25 mouse cellular contexts compared by ENCODE assay signal in the genomic region with DNA sequence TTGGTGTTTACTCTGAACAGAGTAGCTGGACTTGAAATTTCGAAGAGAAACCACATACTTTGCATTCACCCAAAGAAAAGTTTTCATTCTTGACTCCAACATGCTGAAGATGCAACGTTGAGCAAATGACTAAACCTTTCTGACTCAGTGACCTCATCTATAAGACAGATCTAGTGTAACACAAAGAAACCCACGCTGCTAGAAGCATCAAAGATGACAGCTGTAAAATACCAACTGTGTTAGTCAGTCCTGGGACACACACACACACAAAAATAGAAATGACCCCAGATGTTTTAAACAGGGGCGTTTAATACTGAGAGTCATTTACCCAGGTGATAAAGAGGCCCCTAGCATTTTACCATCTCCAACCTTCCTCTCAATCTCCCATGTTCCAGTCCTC.
"Had no signal": no experiment of that assay in that cellular context is flagged by ENCODE, and none has a peak within 500 bp of the region (broad histone marks: within the 10 kb centered on the region; RNA-seq: fewer than 3 reads in every experiment).

No protein-coding gene starts in this region.

- H3K9ac ChIP-seq: heart, embryonic 12.5 days; hindbrain, embryonic 12.5 days; hindbrain, embryonic 14.5 days; intestine, embryonic 15.5 days; kidney, embryonic 15.5 days; limb, embryonic 12.5 days; liver, embryonic 13.5 days; liver, embryonic 15.5 days had no signal

- H3K4me1 ChIP-seq: heart, embryonic 10.5 days; heart, embryonic 12.5 days; hindbrain, embryonic 10.5 days; hindbrain, embryonic 12.5 days; intestine, embryonic 15.5 days; kidney, embryonic 15.5 days; limb, embryonic 10.5 days; limb, embryonic 12.5 days; liver, embryonic 13.5 days; liver, embryonic 15.5 days had no signal

- H3K27ac ChIP-seq: gastrocnemius, adult 2 months; heart, embryonic 10.5 days; hindbrain, embryonic 10.5 days; hindbrain, embryonic 12.5 days; hindbrain, embryonic 14.5 days; intestine, embryonic 15.5 days; kidney, embryonic 15.5 days; layer of hippocampus, adult 2 months; left cerebral cortex, adult 2 months; limb, embryonic 10.5 days; limb, embryonic 12.5 days; liver, embryonic 13.5 days; liver, embryonic 15.5 days had no signal

- H3K27me3 ChIP-seq: heart, embryonic 12.5 days; hindbrain, embryonic 12.5 days; intestine, embryonic 15.5 days; kidney, embryonic 15.5 days; limb, embryonic 12.5 days; liver, embryonic 13.5 days; liver, embryonic 15.5 days had no signal

- H3K36me3 ChIP-seq: heart, embryonic 10.5 days; heart, embryonic 12.5 days; hindbrain, embryonic 10.5 days; hindbrain, embryonic 12.5 days; intestine, embryonic 15.5 days; kidney, embryonic 15.5 days; limb, embryonic 10.5 days; limb, embryonic 12.5 days; liver, embryonic 13.5 days; liver, embryonic 15.5 days had no signal

- DNase-seq: gastrocnemius, adult 2 months; gastrocnemius, postnatal 10 days; gastrocnemius, postnatal 25 days; heart, postnatal 10 days; heart, postnatal 4 days; kidney, adult 18-20 months; kidney, adult 8-10 months; kidney, postnatal 10 days; kidney, postnatal 25 days; kidney, postnatal 4 days; liver; liver, embryonic 13.5 days had no signal

- H3K9me3 ChIP-seq: heart, embryonic 10.5 days; heart, embryonic 12.5 days; hindbrain, embryonic 10.5 days; hindbrain, embryonic 12.5 days; intestine, embryonic 15.5 days; kidney, embryonic 15.5 days; limb, embryonic 10.5 days; limb, embryonic 12.5 days; liver, embryonic 13.5 days; liver, embryonic 15.5 days had no signal

- H3K4me3 ChIP-seq: gastrocnemius, adult 2 months; heart, embryonic 10.5 days; heart, embryonic 12.5 days; hindbrain, embryonic 10.5 days; hindbrain, embryonic 12.5 days; intestine, embryonic 15.5 days; kidney, embryonic 15.5 days; layer of hippocampus, adult 2 months; left cerebral cortex, adult 2 months; limb, embryonic 10.5 days; limb, embryonic 12.5 days; liver, embryonic 13.5 days; liver, embryonic 15.5 days had no signal

- H3K4me2 ChIP-seq: heart, embryonic 12.5 days; hindbrain, embryonic 12.5 days; hindbrain, embryonic 14.5 days; intestine, embryonic 15.5 days; kidney, embryonic 15.5 days; limb, embryonic 12.5 days; liver, embryonic 11.5 days; liver, embryonic 13.5 days; liver, embryonic 15.5 days had no signal
